Mouse (Mus musculus) embryo, embryonic 11 days (tissue): ENCODE measurements at regions not wholly inside any gene's neighbourhood (a gene's known extent, or its start where the extent isn't known, plus 50 kb on each side); places are given as distances from the start of the nearest gene placed in this dataset.
A peak's percentile ranks its signal among the peaks of the same experiment; 100 is the strongest.

Experiments used
- DNase-seq: peaks from one replicate; pipeline ENCODE4 v3.0.0-alpha.2; 2015

DNA sequence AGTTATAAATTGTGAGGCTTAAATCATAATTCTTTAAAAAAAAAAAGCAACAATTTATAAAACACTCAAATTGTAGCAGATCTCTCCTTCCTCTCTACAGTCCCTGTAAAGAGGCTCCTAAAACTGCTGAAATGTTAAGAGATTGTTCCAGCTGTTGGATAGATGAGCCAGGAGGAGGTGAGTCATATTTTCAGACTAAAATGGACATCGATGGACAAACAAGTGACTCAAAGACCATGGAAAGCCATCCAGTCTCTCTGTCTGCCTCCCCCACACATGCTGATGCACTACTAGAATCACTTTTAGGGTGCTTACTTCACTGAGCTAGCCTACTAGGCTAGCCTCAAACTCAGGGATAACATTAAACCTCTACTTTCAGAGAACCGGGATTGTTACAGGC is 561.5 kb downstream of the Tmem114 start:
- no peak for DNase-seq

DNA sequence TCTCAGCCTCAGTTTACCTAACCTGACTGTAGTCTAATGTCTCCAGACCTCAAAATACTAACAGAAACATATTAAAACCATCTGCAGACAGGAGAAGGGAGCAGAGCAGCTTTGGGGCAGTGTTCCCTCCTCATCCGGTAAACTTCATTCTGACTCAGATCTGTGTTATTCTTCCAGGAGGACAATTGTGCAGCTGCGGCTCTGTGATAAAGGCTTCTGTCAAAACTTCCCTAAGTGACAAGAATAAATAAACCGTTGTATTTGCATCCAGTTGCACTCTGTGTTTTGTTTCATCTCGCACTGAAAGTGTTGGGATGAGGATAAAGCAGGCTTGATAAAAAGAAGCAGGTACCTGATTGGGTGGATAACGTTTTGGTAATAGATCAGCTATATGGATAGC is 585.8 kb downstream of the Tmem114 start:
- DNase-seq: no peak

DNA sequence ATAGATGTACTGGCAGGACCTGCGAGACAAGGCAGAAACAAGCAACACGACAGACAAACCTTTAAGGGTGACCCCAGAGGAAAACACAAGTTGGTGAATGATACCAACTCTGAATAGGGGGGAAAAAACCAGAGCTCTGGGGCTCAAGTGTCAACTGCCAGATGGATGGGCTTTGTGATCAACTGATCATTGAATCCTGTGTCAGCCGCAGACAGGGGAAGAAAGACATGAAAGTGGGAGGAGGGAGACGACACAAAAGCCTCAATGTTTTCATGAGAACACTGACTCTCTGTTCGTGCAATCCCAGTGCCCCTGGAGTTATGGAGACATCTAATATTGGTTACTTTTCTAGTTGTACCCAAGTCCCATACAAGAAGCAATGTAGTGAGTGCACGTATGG is 593.8 kb downstream of the Tmem114 start:
- DNase-seq: peak; percentile 41

DNA sequence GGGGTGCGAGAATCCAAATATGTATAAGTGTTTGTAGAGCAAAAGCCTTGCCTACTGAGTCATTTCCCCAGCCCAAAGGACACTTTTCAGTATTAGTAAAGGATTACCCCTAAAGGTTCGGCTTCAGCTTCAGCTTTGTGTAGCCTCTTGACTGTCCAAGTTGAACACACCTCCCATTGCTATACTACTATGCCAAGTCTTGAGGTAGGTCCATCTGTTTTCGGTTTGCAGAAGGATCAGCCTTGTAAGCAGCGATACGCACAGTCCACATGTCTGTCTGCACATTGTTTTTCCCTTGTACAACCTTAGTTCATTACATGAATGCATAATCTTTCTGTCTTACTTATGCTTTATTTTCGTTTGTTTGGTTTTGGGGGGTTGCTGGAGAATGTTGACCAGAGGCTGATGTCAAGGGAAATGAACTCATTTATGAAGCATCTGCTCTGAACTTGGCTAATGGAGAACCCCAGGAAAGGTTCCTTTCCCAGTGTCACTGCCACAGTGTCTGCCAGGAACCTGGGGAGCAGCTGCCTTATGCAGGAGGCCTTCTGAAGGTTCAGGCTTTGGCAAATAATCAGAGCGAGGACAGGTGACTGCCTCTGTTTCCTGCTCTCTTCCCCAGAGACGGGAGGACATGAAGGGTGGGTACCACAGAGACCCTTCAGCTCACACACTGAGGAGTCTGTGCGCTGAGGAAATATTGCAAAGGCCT is 594.8 kb downstream of the Tmem114 start:
- no peak for DNase-seq

DNA sequence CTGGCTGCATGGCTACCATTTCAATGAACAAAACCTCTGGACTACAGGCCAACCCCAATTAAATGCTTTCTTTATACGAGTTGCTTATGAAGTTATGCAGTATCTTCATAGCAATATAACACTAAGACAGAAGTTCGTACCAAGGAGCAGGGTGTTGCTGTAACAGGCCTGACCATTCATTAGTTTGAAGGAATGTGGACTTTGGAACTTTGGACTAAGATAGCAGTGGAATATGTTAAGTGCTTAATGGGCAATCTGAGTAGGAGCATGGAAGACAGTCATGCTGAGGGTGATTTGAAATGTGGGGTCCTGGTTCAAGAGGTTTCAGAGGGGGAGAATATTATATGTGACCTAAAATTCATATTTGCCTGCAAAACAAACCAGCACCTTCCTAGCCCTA is 623.8 kb downstream of the Tmem114 start:
- no peak for DNase-seq

DNA sequence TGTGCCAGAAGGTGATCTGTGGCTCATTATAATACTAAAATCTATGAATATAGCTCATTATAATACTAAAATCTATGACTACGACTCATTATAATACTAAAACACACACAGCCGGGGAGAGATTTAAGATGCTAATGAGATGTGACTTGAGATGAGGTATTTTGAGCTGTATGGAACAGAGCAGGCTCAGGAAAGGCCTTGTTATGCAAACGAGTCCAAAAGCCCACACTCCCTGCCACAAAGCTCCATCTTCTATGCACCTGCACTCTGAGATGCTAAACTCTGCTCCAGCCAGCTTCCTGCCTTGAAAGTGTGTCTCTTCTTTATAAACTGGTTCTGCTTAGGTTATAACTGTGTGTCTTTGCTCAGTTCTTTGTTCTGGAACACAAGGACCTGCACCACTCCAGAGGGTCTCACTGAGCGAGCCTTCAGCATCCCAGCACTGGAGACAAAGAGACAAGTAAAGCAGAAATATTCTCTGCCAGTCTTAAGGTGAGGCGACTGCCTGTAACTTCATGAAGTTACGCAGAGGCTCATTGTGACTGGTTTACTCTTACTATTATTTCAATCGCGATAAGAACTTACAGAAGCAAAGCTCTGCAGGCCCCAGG is 627.7 kb downstream of the Tmem114 start:
- DNase-seq: no peak

DNA sequence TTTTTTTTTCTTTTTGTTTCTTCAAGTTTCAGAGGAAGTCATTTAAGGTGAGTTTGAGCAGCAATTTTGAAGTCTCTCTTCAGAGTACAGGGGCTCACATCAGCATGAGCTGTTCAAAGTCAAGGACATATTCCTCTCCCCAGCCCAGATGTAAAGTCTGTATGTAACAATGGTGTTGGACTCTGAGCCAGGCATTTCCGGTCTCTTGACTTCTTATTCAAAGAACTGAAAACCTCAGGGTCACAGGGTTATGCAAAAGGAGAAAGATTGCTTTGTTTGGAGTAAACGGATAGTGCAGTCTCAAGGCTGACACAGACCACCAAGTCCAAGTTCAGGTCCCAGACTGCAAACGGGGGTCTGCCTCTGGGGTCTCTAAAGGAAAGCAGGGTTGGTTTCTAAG is 629.4 kb downstream of the Tmem114 start:
- DNase-seq: peak; percentile 20

DNA sequence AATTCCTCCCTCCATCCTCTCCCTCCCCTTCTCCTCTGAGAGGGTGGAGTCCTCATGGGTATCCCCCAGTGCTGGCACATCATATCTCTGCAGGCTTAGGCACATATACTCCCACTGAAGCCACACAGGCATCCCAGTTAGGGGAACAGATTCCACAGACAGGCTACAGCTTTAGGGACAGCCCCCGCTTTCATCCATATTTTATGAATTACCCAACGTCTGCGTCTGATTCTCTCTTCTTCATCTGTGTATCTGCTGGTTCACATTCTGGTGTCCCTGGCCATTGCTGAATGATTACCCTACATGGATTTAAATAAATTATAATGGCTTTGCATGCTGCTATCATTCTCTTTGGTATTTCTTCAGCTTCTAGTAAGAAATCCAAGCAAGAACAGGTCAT is 632.4 kb downstream of the Tmem114 start:
- DNase-seq: no peak

DNA sequence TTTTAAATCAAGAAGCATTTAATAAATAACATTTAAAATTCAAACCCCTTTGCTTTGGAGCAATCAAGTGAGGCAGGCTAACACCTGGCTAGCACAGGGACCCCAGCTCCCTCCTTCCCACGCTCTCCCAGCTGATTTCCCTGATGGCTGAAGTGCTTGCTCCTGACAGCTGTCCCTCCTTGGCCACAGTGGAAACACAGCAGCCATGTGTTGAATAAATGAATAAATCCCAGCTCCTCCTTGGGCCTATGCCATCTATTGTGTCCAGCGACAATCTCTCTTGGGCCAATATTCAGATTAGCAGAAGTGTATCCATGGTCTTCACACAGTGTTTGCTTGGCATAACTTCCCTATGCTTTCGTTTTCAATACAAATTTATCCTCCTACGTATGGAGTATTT is 634.7 kb downstream of the Tmem114 start:
- no peak for DNase-seq

DNA sequence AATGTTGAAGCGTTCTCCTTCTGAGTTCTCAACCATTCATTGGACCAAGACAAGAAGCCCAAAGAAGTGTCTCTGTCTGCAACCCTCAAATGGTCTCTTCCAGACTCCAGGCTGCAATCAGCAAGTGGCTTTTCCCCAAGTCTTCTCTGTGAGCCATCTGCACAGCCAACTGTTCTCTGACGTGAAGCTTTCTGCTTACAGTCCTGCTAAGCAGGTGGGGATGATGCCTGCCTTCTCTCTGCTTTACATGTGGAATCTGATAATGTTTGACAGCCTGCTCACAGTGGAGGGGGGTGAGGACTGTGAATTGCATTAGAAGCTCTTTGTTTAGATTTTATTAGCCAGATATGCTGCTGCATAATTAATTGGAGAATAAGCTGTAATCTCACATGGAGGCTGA is 636.7 kb downstream of the Tmem114 start:
- no peak for DNase-seq

DNA sequence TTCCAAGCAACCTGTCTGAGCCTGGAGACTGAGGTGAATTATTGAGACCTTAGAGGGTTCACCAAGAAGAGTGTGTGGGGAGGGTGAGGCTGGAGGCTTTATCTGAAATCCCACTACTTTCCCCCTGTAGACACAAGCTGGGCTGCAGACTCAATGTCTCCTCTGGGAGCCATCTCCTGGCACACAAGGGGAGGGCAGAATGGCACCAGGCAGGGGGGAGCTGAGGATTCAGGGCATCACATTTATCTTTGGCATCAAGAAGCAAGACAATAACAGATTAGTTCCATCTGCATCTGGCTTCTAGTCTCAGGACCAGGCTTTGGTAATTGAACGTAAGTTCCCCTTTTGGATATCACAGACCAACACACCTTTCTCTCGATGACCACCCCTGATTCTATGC is 643.4 kb downstream of the Tmem114 start:
- no peak for DNase-seq

DNA sequence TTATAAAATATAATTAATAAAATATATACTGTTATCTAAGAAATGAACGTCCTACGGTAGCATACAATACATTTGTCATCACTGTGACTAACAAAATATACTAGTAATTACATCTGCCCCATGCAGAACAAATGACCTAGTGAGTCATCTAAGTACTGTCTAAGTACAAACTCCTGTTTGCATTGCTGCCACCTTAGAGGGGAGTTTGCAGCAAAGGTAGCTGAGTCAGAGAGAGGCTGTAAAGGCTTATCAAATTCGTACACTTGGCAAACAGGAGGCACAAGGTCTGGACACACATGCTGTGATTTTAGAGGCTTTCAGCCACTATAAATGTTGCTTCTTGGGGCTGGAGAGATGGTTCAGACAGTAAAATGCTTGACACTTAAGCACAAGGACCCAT is 649.3 kb downstream of the Tmem114 start:
- no peak for DNase-seq

DNA sequence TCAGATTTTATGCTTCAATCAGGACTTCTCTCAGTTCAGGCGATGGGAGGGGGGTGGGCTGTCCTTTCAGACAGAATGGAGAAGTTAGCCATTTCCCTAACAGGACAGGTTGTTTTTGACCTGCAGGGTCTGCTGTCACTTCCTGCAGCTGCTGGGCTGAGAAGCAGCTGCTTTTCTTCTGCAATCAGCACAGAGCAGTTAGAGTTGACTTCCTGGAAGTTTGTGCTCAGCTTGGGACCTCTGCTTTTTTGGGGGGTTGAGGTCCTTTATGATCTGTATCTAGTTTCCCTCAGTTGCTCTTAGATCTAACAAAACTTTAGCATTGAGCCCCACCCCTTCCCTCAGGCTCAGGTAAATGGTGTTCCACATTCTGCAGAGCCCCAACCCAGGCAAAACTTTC is 656.5 kb downstream of the Tmem114 start:
- no peak for DNase-seq

DNA sequence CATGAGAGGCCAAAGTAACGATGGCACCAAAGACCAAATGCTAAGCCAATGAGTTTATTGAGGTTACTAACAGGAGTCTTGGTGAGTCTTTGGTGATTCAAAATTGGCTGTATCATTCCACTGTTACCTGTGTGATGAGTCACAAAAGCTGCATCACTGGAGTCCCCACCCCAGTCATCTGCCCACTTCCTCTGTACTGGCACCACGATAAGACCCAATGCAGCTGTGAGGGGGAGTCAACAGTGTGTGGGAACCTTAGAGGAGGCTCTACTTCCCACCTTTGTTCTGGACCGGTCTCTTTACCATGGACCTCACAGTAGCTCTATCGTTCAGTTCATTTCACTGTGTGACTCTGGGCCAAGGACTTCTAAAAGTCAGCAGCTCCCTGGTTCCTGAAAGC is 657.2 kb downstream of the Tmem114 start:
- DNase-seq: no peak

DNA sequence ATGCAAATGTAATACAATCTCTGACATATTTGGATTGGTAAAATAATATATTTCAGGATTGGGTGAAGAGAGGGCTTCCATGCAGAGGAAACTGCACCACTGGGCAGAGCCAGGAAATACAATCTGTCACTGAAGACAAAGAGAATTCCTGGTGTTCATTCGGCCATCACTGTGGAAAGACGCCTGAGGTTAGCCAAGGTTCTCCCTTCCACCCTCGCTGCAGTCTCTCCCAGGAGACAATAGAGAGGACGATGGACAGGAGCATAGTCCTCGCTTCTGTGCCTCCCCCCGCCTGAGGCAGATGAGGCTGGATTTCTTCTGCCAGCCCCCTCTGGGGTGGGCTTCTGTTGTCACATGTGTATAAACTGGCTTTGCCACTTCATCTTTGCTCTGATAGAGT is 660.6 kb downstream of the Tmem114 start:
- DNase-seq: peak; percentile 23

DNA sequence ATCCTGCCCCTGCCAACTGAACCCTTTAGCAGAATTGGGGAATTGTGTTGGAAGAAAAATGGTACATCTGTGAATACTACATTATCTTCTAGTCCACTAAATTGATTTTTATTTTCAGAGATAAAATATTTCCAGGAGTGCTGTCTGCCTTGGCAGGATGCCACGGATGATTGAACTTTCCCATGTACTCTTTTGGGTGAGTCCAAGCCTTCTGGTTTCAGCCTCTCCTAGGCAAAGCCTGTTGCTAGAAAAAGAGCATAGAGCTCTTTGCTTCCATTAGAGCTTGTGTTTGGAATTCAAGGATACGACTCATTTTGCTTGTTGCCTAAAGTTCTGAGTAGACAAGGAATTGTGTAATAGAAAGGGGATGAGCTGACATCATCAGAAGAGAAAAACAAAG is 696.8 kb downstream of the Tmem114 start:
- no peak for DNase-seq

DNA sequence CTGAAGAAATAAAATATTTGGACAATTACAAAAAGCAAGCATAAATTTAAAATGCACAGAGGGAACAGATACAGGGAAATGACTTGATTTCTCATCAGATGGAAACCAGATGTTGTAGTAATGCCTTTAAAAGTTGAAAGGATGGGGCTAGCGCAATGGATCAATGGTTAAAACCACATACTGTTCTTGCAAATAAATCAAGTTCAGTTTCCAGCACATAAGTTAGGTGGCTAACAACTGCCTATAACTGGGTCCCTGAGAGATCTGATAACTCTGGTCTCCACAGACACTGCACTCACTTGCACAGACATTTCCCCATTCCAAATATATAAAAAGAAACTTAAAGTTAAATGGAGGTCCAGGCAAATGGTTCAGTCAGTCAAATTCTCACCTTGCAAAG is 699.7 kb downstream of the Tmem114 start:
- DNase-seq: no peak

DNA sequence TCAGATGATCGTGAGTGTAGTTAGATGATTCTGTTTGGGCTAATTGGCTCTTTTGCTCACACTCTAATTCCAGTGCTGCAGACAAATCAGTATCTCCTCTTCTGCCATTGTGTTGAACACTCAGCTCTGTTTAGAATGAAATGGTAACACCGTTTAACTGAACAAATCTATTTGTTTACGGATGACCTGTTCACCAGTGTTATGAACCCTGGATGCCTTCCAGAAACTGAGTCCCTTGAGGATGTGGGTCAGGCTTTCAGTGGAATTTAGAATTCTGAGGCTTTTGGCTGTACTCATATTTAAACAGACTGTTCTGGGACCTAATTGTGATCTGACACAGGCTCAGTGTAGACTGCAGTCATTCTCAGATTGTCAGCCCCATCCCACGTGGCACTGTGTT is 723.5 kb downstream of the Tmem114 start:
- no peak for DNase-seq

DNA sequence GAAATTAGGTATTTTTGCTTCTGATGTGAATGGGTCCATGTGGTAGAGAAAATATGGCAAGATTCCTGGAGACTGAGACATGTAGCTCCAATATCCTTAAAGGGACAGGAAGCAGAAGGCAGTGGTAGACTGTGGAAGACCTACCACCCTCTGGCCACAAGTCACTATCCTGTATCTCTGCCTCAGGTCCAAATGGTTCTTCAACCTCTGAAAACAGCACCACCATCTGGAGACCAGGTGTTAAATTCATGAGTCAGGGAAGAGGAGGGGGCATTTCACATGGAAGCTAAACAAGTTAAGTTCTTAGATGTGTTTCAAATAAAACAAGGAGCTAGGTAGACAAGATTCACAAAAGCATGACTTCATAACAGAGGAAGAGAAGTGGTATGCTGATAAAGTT is 739.5 kb downstream of the Tmem114 start:
- peak; percentile 13 for DNase-seq

DNA sequence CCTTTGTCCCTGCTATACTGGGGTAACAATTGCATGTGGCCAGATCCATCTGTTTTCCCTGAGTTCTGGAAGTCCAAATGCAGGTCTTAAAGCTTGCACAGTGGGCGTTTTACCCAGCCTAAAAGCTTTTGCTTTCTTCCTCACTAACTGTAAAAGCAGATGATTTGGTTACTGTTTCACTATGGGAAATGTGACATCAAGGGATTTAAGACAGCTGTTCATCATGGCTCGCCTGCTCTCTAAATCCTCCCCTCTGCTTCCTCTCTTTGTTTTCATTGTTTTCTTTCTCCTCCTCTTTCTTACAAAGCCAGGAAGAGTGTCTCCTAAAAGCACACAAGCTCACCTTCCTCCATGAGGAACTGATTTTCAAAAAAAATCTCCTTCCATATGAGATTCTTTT is 758.8 kb downstream of the Tmem114 start:
- no peak for DNase-seq

DNA sequence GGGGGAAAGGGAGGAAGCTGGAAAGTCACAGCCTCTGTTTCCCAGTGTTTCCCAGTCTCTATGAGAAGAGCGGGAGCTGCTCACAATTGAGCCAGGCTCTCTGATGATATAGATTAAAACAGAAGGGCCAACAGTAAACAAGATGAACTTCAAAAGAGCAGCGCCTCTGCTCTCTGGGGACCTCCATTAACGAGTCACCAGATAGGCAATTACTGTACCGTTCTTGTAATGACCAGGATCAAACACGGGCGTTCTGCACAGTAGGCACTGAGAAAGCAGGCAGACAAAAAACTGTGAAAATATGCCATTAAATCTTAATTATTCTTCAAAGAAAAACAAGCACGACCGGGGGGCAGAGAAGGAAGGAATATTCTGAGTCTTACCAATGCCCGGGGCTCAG is 766.8 kb downstream of the Tmem114 start:
- no peak for DNase-seq

DNA sequence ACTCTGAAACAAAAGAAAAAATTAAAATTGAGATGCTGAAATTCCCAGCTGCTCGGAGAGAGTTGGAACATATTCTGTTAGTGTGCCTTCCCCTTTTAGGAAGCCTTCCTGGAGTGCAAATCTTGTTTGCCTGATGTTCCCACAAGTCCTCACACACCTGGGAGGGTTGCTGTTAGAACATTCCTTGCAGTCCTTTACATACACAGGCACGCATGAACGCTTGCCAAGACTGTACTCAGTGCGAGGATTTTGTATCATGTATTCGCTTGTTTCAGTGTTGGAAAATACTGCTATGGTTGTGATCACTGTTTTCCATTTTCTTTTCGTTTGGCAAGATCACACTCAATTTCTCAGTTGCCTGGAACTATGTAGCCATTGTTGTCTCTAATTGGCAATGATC is 770.5 kb downstream of the Tmem114 start:
- no peak for DNase-seq

DNA sequence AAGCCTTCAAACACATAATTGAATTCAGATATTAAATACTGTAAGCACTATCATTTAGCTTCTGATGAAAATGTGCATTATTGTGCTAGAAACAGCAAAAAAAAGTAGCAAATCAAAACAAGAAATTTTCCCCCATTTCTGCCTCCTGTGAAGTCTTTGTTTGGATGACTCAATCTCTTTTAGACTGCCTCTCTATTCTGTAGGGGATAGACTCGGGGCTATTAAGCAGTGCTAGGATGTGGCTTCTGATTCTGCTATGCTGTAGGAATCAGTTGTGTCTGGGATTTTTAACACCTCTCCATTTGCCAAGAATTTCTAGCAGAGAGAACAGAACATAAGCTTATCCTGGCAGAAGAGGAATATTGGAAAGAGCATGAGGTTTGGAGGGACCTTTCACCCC is 775.2 kb downstream of the Tmem114 start:
- no peak for DNase-seq

DNA sequence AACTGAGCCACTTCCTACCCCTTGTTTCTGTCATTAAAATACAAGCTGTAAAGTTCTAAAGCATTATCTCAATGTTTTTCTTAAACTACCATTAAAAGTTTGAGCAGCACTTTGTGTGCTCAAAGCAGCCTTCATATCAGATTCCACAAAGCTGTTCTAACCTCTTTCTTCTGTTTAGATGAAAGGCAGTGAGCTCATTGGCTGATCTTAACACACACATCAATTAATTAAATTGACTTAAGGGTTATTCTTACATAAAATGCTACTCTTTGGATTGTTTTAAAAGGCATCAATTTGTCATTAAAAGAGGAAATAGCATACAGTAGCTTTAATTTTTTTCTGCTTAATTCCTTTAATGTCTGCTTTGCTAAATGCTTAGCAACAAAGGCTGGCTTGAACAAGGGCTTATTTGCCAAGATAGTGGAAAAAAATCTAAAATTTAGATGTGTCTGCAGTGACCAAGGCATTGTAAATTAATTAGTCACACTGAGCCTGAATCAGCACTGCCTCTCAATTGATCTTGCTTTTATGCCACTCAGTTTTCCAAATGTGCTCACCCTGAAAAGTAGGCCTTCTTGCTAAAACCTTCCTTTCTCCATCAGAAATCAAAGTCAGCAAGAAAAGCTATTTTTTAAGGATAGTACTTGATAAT is 777.5 kb downstream of the Tmem114 start:
- no peak for DNase-seq

DNA sequence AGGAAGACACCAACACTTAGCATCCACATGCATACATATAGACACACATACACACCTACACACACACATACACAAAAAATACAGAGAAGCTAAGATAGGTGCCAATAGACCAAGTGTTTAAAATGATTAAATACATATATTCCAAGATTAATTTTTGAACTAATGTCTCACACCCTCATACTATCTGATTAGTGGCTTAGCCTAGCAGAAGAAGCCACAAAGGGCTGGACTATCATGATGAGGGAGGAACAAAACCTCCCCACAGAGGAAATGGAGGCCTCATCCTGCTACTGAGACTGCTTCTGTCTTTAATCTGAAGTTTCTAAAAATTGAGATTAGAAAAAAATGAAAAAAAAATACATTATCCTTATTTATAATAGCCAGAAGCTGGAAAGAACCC is 780.6 kb downstream of the Tmem114 start:
- no peak for DNase-seq
